Comparison of ENCODE assay signal across 21 mouse cellular contexts in the genomic region with DNA sequence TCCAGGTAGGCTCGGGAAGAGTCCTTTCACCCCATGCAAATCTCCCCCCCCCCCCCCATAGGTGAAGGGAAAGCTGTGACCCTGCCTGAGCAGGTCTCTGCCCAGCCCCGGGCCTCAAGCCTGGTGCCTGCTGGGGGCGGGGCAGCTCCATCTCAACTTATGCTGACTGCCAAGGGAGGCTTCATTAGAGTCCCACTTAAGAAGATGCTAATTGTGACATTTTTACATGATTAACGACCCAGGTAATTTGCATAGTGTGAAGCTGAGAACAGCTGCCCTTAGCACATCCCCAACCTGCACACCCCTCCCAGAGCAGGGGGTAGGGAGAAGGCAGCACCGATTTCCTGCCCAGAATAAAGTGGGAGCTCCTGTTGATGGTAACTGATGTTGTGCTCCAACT. TPM values are rescaled to one million over a fixed set of nuclear protein-coding genes. Genes with fewer than 3 reads are reported as not detected.
"Had no signal": no experiment of that assay in that cellular context is flagged by ENCODE, and none has a peak within 500 bp of the region (broad histone marks: within the 10 kb centered on the region; RNA-seq: fewer than 3 reads in every experiment).

No protein-coding gene starts in this region.

- H3K4me2 ChIP-seq: limb, embryonic 12.5 days; liver, embryonic 13.5 days; lung, embryonic 15.5 days; midbrain, embryonic 12.5 days; neural tube, embryonic 12.5 days had no signal

- ATAC-seq: liver, postnatal 0 days had no signal

- H3K27ac ChIP-seq: layer of hippocampus, adult 2 months; limb, embryonic 12.5 days; liver, embryonic 13.5 days; lung, embryonic 15.5 days; macrophage; midbrain, embryonic 12.5 days; neural tube, embryonic 12.5 days had no signal

- H3K36me3 ChIP-seq: limb, embryonic 12.5 days; liver, embryonic 13.5 days; lung, embryonic 15.5 days; midbrain, embryonic 12.5 days; neural tube, embryonic 12.5 days had no signal

- H3K4me1 ChIP-seq: liver, embryonic 13.5 days; lung, embryonic 15.5 days had no signal

- H3K4me3 ChIP-seq: layer of hippocampus, adult 2 months; limb, embryonic 12.5 days; liver, embryonic 13.5 days; lung, embryonic 15.5 days; megakaryocyte, embryonic 14.5 days; midbrain, embryonic 12.5 days; neural tube, embryonic 12.5 days had no signal

- H3K9ac ChIP-seq: limb, embryonic 12.5 days; liver, embryonic 13.5 days; liver, postnatal 0 days; lung, embryonic 15.5 days; midbrain, embryonic 12.5 days; neural tube, embryonic 12.5 days had no signal

- DNase-seq: kidney, postnatal 10 days; kidney, postnatal 4 days; liver; liver, embryonic 13.5 days; liver, postnatal 0 days; lung, postnatal 14 days; thymus, postnatal 4 days had no signal

- H3K9me3 ChIP-seq: limb, embryonic 12.5 days; liver, embryonic 13.5 days; lung, embryonic 15.5 days; midbrain, embryonic 12.5 days; neural tube, embryonic 12.5 days had no signal

RNA-seq across cellular contexts. Expression of a gene that starts 38.5 kb away (rescaled TPM):
- total RNA-seq: neutrophil, adult 5-6 weeks had no signal
- polyA plus RNA-seq: macrophage had no signal

RNA-seq across cellular contexts. Expression of a gene that starts 46.2 kb away (rescaled TPM):
- total RNA-seq: layer of hippocampus, adult 2 months; layer of hippocampus, postnatal 10 days; left cerebral cortex, postnatal 36 days; monocyte, adult 5-6 weeks; neutrophil, adult 5-6 weeks had no signal
- polyA plus RNA-seq: liver, embryonic 13.5 days; liver, postnatal 0 days; lung, embryonic 15.5 days; macrophage; spleen, adult 2 months; stomach, embryonic 16.5 days; thymus, postnatal 0 days had no signal

RNA-seq across cellular contexts. Expression of a gene that starts 46.2 kb away (rescaled TPM):
- total RNA-seq: layer of hippocampus, adult 2 months; layer of hippocampus, postnatal 10 days; left cerebral cortex, postnatal 36 days; monocyte, adult 5-6 weeks; neutrophil, adult 5-6 weeks had no signal
- polyA plus RNA-seq: limb, embryonic 12.5 days; liver, embryonic 13.5 days; liver, postnatal 0 days; lung, embryonic 15.5 days; macrophage; spleen, adult 2 months; stomach, embryonic 16.5 days; thymus, postnatal 0 days had no signal

RNA-seq across cellular contexts. Expression of a gene that starts 47.4 kb away (rescaled TPM):
- total RNA-seq: layer of hippocampus, adult 2 months; layer of hippocampus, postnatal 10 days; left cerebral cortex, postnatal 36 days; monocyte, adult 5-6 weeks; neutrophil, adult 5-6 weeks had no signal
- polyA plus RNA-seq: limb, embryonic 12.5 days; liver, embryonic 13.5 days; liver, postnatal 0 days; lung, embryonic 15.5 days; macrophage; midbrain, embryonic 12.5 days; neural tube, embryonic 12.5 days; spleen, adult 2 months; stomach, embryonic 16.5 days; thymus, postnatal 0 days had no signal
